8 mouse cellular contexts compared by ENCODE assay signal in the genomic region with DNA sequence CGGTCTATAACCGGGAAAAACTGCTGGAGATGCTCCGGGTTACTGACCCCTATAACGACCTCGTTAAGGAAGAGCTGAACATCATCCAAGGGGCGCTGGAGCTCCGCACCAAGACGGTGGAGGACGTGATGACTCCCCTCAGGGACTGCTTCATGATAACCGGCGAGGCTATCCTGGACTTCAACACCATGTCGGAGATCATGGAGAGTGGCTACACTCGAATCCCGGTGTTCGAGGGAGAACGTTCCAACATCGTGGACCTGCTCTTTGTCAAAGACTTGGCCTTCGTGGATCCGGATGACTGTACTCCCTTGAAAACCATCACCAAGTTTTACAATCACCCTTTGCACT. TPM values are rescaled to one million over a fixed set of nuclear protein-coding genes. Genes with fewer than 3 reads are reported as not detected.
DNase-seq lines count a peak whose midpoint lies in the region; ATAC-seq lines count a peak whose summit lies in the region.

No protein-coding gene starts in this region.

- H3K4me3 ChIP-seq in brown adipose tissue, adult 24 weeks (ENCODE audit: insufficient read depth, low read depth, low read length), result peak overlapping the region; percentile 84
- peak overlapping the region; percentile 72 for H3K4me3 ChIP-seq in forebrain, embryonic 11.5 days (ENCODE audit: low read depth, low read length)
- H3K4me3 ChIP-seq in limb, embryonic 13.5 days, result peak overlapping the region; percentile 76
- peak overlapping the region; percentile 98 for H3K4me3 ChIP-seq in neural tube, embryonic 15.5 days (replicated peaks)

- H3K9me3 ChIP-seq in forebrain, embryonic 11.5 days (ENCODE audit: control insufficient read depth, low read length), result no peaks in the 10 kb centered on the region
- no peaks in the 10 kb centered on the region for H3K9me3 ChIP-seq in limb, embryonic 13.5 days
- no peaks in the 10 kb centered on the region for H3K9me3 ChIP-seq in neural tube, embryonic 15.5 days (replicated peaks)

- H3K27me3 ChIP-seq in forebrain, embryonic 11.5 days (ENCODE audit: control insufficient read depth, insufficient read depth, low read length), result peaks cover 9% of the 10 kb centered on the region
- peaks cover 43% of the 10 kb centered on the region for H3K27me3 ChIP-seq in limb, embryonic 13.5 days
- H3K27me3 ChIP-seq in neural tube, embryonic 15.5 days (replicated peaks), result no peaks in the 10 kb centered on the region

- intact Hi-C loops in left cerebral cortex, postnatal 36 days (cut with DNase I), result no loop called here

- peak; percentile 14 to 19 for DNase-seq in left cerebral cortex, postnatal 36 days (ENCODE audit: low spot score in 2 of 2)
- DNase-seq in left cerebral cortex, adult 9 months (ENCODE audit: low spot score in 2 of 2), result no peak
- DNase-seq in forebrain, embryonic 11.5 days (ENCODE audit: low spot score), result no peak
- DNase-seq in urinary bladder, postnatal 36 days (ENCODE audit: low spot score in 2 of 2), result no peak
- no peak for DNase-seq in layer of hippocampus, adult 11-12 months (ENCODE audit: low spot score)

- H3K27ac ChIP-seq in brown adipose tissue, adult 24 weeks (replicated peaks; ENCODE audit: low read depth, low read length), result peak overlapping the region; percentile 15; the same call in 1 of the 2 replicates
- no peak overlapping the region for H3K27ac ChIP-seq in forebrain, embryonic 11.5 days (ENCODE audit: low read depth, low read length)
- H3K27ac ChIP-seq in limb, embryonic 13.5 days, result no peak overlapping the region
- peak overlapping the region; percentile 96 for H3K27ac ChIP-seq in neural tube, embryonic 15.5 days (replicated peaks)

- H3K36me3 ChIP-seq in forebrain, embryonic 11.5 days (ENCODE audit: control insufficient read depth, insufficient read depth, low read length), result no peaks in the 10 kb centered on the region
- H3K36me3 ChIP-seq in limb, embryonic 13.5 days, result no peaks in the 10 kb centered on the region
- no peaks in the 10 kb centered on the region for H3K36me3 ChIP-seq in neural tube, embryonic 15.5 days

- peaks cover 7% of the 10 kb centered on the region; the same call in 1 of the 2 replicates for H3K4me1 ChIP-seq in brown adipose tissue, adult 24 weeks (ENCODE audit: control insufficient read depth, insufficient read depth, insufficient read length, low read length)
- peaks cover 8% of the 10 kb centered on the region; the same call in 1 of the 2 replicates for H3K4me1 ChIP-seq in forebrain, embryonic 11.5 days (replicated peaks; ENCODE audit: control insufficient read depth, insufficient read depth, low read length)
- H3K4me1 ChIP-seq in limb, embryonic 13.5 days, result peaks cover 27% of the 10 kb centered on the region
- peaks cover 50% of the 10 kb centered on the region for H3K4me1 ChIP-seq in neural tube, embryonic 15.5 days

- WGBS in forebrain, embryonic 11.5 days, result 0% methylated on average over 19 of the region's 19 CpGs
- 3% methylated on average over 19 of the region's 19 CpGs for WGBS in limb, embryonic 13.5 days
- WGBS in neural tube, embryonic 15.5 days, result under 1% methylated on average over 19 of the region's 19 CpGs

- peak overlapping the region; percentile 94 for H3K4me2 ChIP-seq in forebrain, embryonic 11.5 days (ENCODE audit: low read depth, low read length, severe bottlenecking)
- H3K4me2 ChIP-seq in limb, embryonic 13.5 days (replicated peaks), result peak overlapping the region; percentile 100
- peak overlapping the region; percentile 99 for H3K4me2 ChIP-seq in neural tube, embryonic 15.5 days

- H3K9ac ChIP-seq in forebrain, embryonic 11.5 days (ENCODE audit: low read length), result no peak overlapping the region
- H3K9ac ChIP-seq in limb, embryonic 13.5 days, result peak overlapping the region; percentile 77
- peak overlapping the region; percentile 91 for H3K9ac ChIP-seq in neural tube, embryonic 15.5 days (replicated peaks)

- ATAC-seq in forebrain, embryonic 11.5 days (replicated peaks; ENCODE audit: low FRiP score), result no peak
- no peak for ATAC-seq in limb, embryonic 13.5 days (ENCODE audit: low FRiP score, low read depth)
- no peak for ATAC-seq in neural tube, embryonic 15.5 days (ENCODE audit: low FRiP score)

RNA-seq across cellular contexts. Expression of gene Cnnm2, which starts 1.6 kb away (rescaled TPM):
- 10 to 100 TPM; 34.8 to 36.4 TPM for total RNA-seq in left cerebral cortex, postnatal 36 days (2021)
- 27.5 and 28.7 TPM in 2 replicates for polyA plus RNA-seq in brown adipose tissue, adult 24 weeks (2012; ENCODE audit: insufficient read depth, insufficient read length, missing spikeins)
- 3.2 and 3.8 TPM in 2 replicates for polyA plus RNA-seq in forebrain, embryonic 11.5 days (2014; fragmentation: Nextera tagmentation; extraction: Ambion mirVana)
- polyA plus RNA-seq in limb, embryonic 13.5 days (2015; fragmentation: Nextera tagmentation; extraction: Ambion mirVana), result 3.2 and 4.1 TPM in 2 replicates
- 7.8 and 8.2 TPM in 2 replicates for polyA plus RNA-seq in neural tube, embryonic 15.5 days (2015; fragmentation: Nextera tagmentation; extraction: Ambion mirVana)

RNA-seq across cellular contexts. Expression of gene As3mt, which starts 55.7 kb away (rescaled TPM):
- 10 to 100 TPM; 24.4 to 25.7 TPM for total RNA-seq in left cerebral cortex, postnatal 36 days (2021)
- 10.1 and 13.3 TPM in 2 replicates for polyA plus RNA-seq in brown adipose tissue, adult 24 weeks (2012; ENCODE audit: insufficient read depth, insufficient read length, missing spikeins)
- polyA plus RNA-seq in forebrain, embryonic 11.5 days (2014; fragmentation: Nextera tagmentation; extraction: Ambion mirVana), result 19.4 and 24.0 TPM in 2 replicates
- polyA plus RNA-seq in limb, embryonic 13.5 days (2015; fragmentation: Nextera tagmentation; extraction: Ambion mirVana), result 38.3 and 38.5 TPM in 2 replicates
- polyA plus RNA-seq in neural tube, embryonic 15.5 days (2015; fragmentation: Nextera tagmentation; extraction: Ambion mirVana), result 49.4 and 49.8 TPM in 2 replicates

Comparison
In these comparisons a context has a peak if more than half of its experiments do, and no peak if none do; other contexts are left out.
1. DNase-seq: peak in left cerebral cortex, postnatal 36 days (2 of 2); none in left cerebral cortex, adult 9 months (0 of 2), forebrain, embryonic 11.5 days (single experiment), urinary bladder, postnatal 36 days (0 of 2) and layer of hippocampus, adult 11-12 months (single experiment).
2. H3K27ac ChIP-seq: peak in brown adipose tissue, adult 24 weeks (single experiment) and neural tube, embryonic 15.5 days (single experiment); none in forebrain, embryonic 11.5 days (single experiment) and limb, embryonic 13.5 days (single experiment).
3. Peak in every context shown above with its lines, with median percentiles within 50 percentile points of each other: H3K4me3 ChIP-seq and H3K4me2 ChIP-seq.